Mouse (Mus musculus): ENCODE data around the gene Cacnb4.

Cacnb4 gene

GRCm38 (mm10) chr2:52604651-52605020 lies 72.0 kb downstream of the Cacnb4 start:
- DNase-seq (ENCODE audit: low spot score in 2 of 2): no peak

- DNase-seq (ENCODE audit: low spot score in 2 of 2): no peak
These were observed 72.5 kb downstream of the Cacnb4 start for GRCm38 (mm10) chr2:52603935-52604650.

GRCm38 (mm10) chr2:52603421-52603820 lies 73.2 kb downstream of the Cacnb4 start:
- no peak for DNase-seq (ENCODE audit: low spot score in 2 of 2)

- no peak for DNase-seq (ENCODE audit: low spot score in 2 of 2)
These were observed 73.7 kb downstream of the Cacnb4 start for GRCm38 (mm10) chr2:52602921-52603320.

- no peak for DNase-seq (ENCODE audit: low spot score in 2 of 2)
These were observed 74.4 kb downstream of the Cacnb4 start for GRCm38 (mm10) chr2:52602228-52602627.

GRCm38 (mm10) chr2:52597511-52597910 lies 79.1 kb downstream of the Cacnb4 start:
- no peak for DNase-seq (ENCODE audit: low spot score in 2 of 2)

- no peak for DNase-seq (ENCODE audit: low spot score in 2 of 2)
These were observed 82.8 kb downstream of the Cacnb4 start for GRCm38 (mm10) chr2:52593814-52594213.

- DNase-seq (ENCODE audit: low spot score in 2 of 2): no peak
These were observed 83.4 kb downstream of the Cacnb4 start for GRCm38 (mm10) chr2:52593260-52593659.

- peak; percentile 50 to 64 for DNase-seq (ENCODE audit: low spot score in 2 of 2)
These were observed 85.7 kb downstream of the Cacnb4 start for GRCm38 (mm10) chr2:52590970-52591347.

- no peak for DNase-seq (ENCODE audit: low spot score in 2 of 2)
These were observed 86.2 kb downstream of the Cacnb4 start for GRCm38 (mm10) chr2:52590340-52590969.

GRCm38 (mm10) chr2:52589514-52589913 lies 87.1 kb downstream of the Cacnb4 start:
- DNase-seq (ENCODE audit: low spot score in 2 of 2): no peak

- no peak for DNase-seq (ENCODE audit: low spot score in 2 of 2)
These were observed 91.2 kb downstream of the Cacnb4 start for GRCm38 (mm10) chr2:52585384-52585783.

- DNase-seq (ENCODE audit: low spot score in 2 of 2): no peak
These were observed 95.4 kb downstream of the Cacnb4 start for GRCm38 (mm10) chr2:52581132-52581781.

GRCm38 (mm10) chr2:52580697-52581096 lies 95.9 kb downstream of the Cacnb4 start:
- no peak for DNase-seq (ENCODE audit: low spot score in 2 of 2)

GRCm38 (mm10) chr2:52578846-52579245 lies 97.8 kb downstream of the Cacnb4 start:
- no peak for DNase-seq (ENCODE audit: low spot score in 2 of 2)

- DNase-seq (ENCODE audit: low spot score in 2 of 2): no peak
These were observed 98.9 kb downstream of the Cacnb4 start for GRCm38 (mm10) chr2:52577700-52578099.

- DNase-seq (ENCODE audit: low spot score in 2 of 2): no peak
These were observed 100.1 kb downstream of the Cacnb4 start for GRCm38 (mm10) chr2:52576546-52576945.

- no peak for DNase-seq (ENCODE audit: low spot score in 2 of 2)
These were observed 100.9 kb downstream of the Cacnb4 start for GRCm38 (mm10) chr2:52575637-52576175.

- no peak for DNase-seq (ENCODE audit: low spot score in 2 of 2)
These were observed 101.7 kb downstream of the Cacnb4 start for GRCm38 (mm10) chr2:52574929-52575328.

GRCm38 (mm10) chr2:52572221-52572620 lies 104.4 kb downstream of the Cacnb4 start:
- no peak for DNase-seq (ENCODE audit: low spot score in 2 of 2)

- DNase-seq (ENCODE audit: low spot score in 2 of 2): peak; percentile 53 to 58
These were observed 105.2 kb downstream of the Cacnb4 start for GRCm38 (mm10) chr2:52571339-52571968.

- no peak for DNase-seq (ENCODE audit: low spot score in 2 of 2)
These were observed 105.8 kb downstream of the Cacnb4 start for GRCm38 (mm10) chr2:52570781-52571180.
